Mouse (Mus musculus): ENCODE results near the gene Pigq. TPM values are rescaled to one million over a fixed set of nuclear protein-coding genes. Genes with fewer than 3 reads are reported as not detected.

Gene Pigq
- total and polyA plus RNA-seq, 3 experiments, result 18.5 to 97.2 (median 28.1) TPM

- dilution Hi-C loops (cut with MboI; ENCODE audit: extremely low pct_ligation_motif_present, extremely low pct_unique_long_range_greater_than_20kb, low sequenced_read_pairs), result no loop called here
- peaks cover 11% of the 10 kb centered on the region for H3K27me3 ChIP-seq (replicated peaks)
- H3K9me3 ChIP-seq (replicated peaks; ENCODE audit: low read length), result no peaks in the 10 kb centered on the region
- H3K36me3 ChIP-seq (replicated peaks in 1 of 2; ENCODE audit: control insufficient read depth in 1 of 2, insufficient read depth in 1 of 2, low read length in 1 of 2), result peaks cover 13 to 57% of the 10 kb centered on the region in 2 experiments
- no peak overlapping the region for H3K4me3 ChIP-seq (replicated peaks in 1 of 3; ENCODE audit: low read depth in 2 of 3, low read length in 2 of 3, poor library complexity in 1 of 3)
- no peak for TF ChIP-seq JUN (IDR thresholded peaks at IDR 0.05; ENCODE audit: insufficient read depth, low read depth, low read length)
- no peak for TF ChIP-seq POLR2AphosphoS2 (IDR thresholded peaks at IDR 0.05; ENCODE audit: low read depth, low read length)
- TF ChIP-seq MYC (IDR thresholded peaks at IDR 0.05; ENCODE audit: low read depth, low read length), result no peak
- TF ChIP-seq POLR2A (IDR thresholded peaks at IDR 0.05; ENCODE audit: low read depth, low read length), result no peak
- TF ChIP-seq KAT2A (IDR thresholded peaks at IDR 0.05; ENCODE audit: insufficient replicate concordance, low read length), result no peak
- TF ChIP-seq SIN3A (IDR thresholded peaks at IDR 0.05; ENCODE audit: low read length), result no peak
- no peak for TF ChIP-seq CHD2 (IDR thresholded peaks at IDR 0.05; ENCODE audit: low read length)
- TF ChIP-seq CTCF (conservative IDR thresholded peaks at IDR 0.05 in 1 of 2, IDR thresholded peaks at IDR 0.05 in 1 of 2; ENCODE audit: low read depth in 2 of 2, low read length in 2 of 2), result no peak
- no peak for TF ChIP-seq MEF2A (IDR thresholded peaks at IDR 0.05; ENCODE audit: borderline replicate concordance, low read depth, low read length)
- no peak for TF ChIP-seq E2F4 (IDR thresholded peaks at IDR 0.05; ENCODE audit: insufficient replicate concordance, low read depth, low read length)
- no peak for TF ChIP-seq USF2 (conservative IDR thresholded peaks at IDR 0.05; ENCODE audit: low read depth, low read length)
- no peak for TF ChIP-seq ETS1 (conservative IDR thresholded peaks at IDR 0.05; ENCODE audit: low read depth, low read length)
- TF ChIP-seq GABPA (IDR thresholded peaks at IDR 0.05; ENCODE audit: insufficient replicate concordance, low read depth, low read length), result no peak
- TF ChIP-seq ELF1 (IDR thresholded peaks at IDR 0.05; ENCODE audit: low read depth, low read length), result no peak
- TF ChIP-seq RCOR1 (conservative IDR thresholded peaks at IDR 0.05; ENCODE audit: low read depth, low read length), result no peak
- TF ChIP-seq TCF12 (IDR thresholded peaks at IDR 0.05; ENCODE audit: low read depth, low read length), result no peak
- no peak for TF ChIP-seq ZC3H11A (IDR thresholded peaks at IDR 0.05; ENCODE audit: low read depth, low read length)
- TF ChIP-seq TBP (conservative IDR thresholded peaks at IDR 0.05; ENCODE audit: low read depth, low read length), result no peak
- TF ChIP-seq MXI1 (IDR thresholded peaks at IDR 0.05; ENCODE audit: low read depth, low read length), result no peak
- no peak for TF ChIP-seq EP300 (IDR thresholded peaks at IDR 0.05; ENCODE audit: low read length)
- no peaks in the 10 kb centered on the region for H3K4me1 ChIP-seq (ENCODE audit: control insufficient read depth in 1 of 2, insufficient read depth in 2 of 2)
- in situ Hi-C loops (cut with MboI; ENCODE audit: low pct_ligation_motif_present, low pct_unique_long_range_greater_than_20kb, low sequenced_read_pairs), result no loop called here
- no peaks in the 10 kb centered on the region for H3K79me2 ChIP-seq (replicated peaks; ENCODE audit: control insufficient read depth, extremely low read depth, insufficient read depth, poor library complexity, severe bottlenecking)
- no peak overlapping the region for H3K9ac ChIP-seq (ENCODE audit: insufficient read depth, low read depth)
- H3K27ac ChIP-seq (ENCODE audit: insufficient read depth, low read depth), result no peak overlapping the region
- no peak overlapping the region for H3K4me2 ChIP-seq (ENCODE audit: insufficient read depth, low read depth, poor library complexity, severe bottlenecking)
- no peak for DNase-seq (ENCODE audit: extremely low read depth)
These were observed 12.9 kb upstream of the Pigq start for GRCm38 (mm10) chr17:25957586-25958051.

GRCm38 (mm10) chr17:25956631-25957030, 11.9 kb upstream of the Pigq start:
- no peak for DNase-seq (ENCODE audit: extremely low read depth)
- Histone ChIP-seq H3K36me3 (replicated peaks in 1 of 2; ENCODE audit: control insufficient read depth in 1 of 2, insufficient read depth in 1 of 2, low read length in 1 of 2) (peaks cover 11 to 47% of the 10 kb centered on the region in 2 experiments), H3K9ac (ENCODE audit: insufficient read depth, low read depth) (no peak overlapping the region), H3K9me3 (replicated peaks; ENCODE audit: low read length) (no peaks in the 10 kb centered on the region), H3K27ac (ENCODE audit: insufficient read depth, low read depth) (no peak overlapping the region), H3K4me1 (ENCODE audit: control insufficient read depth in 1 of 2, insufficient read depth in 2 of 2) (no peaks in the 10 kb centered on the region), H3K79me2 (replicated peaks; ENCODE audit: control insufficient read depth, extremely low read depth, insufficient read depth, poor library complexity, severe bottlenecking) (no peaks in the 10 kb centered on the region), H3K4me3 (replicated peaks in 1 of 3; ENCODE audit: low read depth in 2 of 3, low read length in 2 of 3, poor library complexity in 1 of 3) (no peak overlapping the region), H3K27me3 (replicated peaks) (peaks cover 21% of the 10 kb centered on the region), H3K4me2 (ENCODE audit: insufficient read depth, low read depth, poor library complexity, severe bottlenecking) (no peak overlapping the region)
- TF ChIP-seq USF1 (IDR thresholded peaks at IDR 0.05; ENCODE audit: low read depth, low read length) (no peak), PAX5 (IDR thresholded peaks at IDR 0.05; ENCODE audit: low read length) (no peak), KAT2A (IDR thresholded peaks at IDR 0.05; ENCODE audit: insufficient replicate concordance, low read length) (no peak), GABPA (IDR thresholded peaks at IDR 0.05; ENCODE audit: insufficient replicate concordance, low read depth, low read length) (no peak), SIN3A (IDR thresholded peaks at IDR 0.05; ENCODE audit: low read length) (no peak), NELFE (IDR thresholded peaks at IDR 0.05; ENCODE audit: low read depth, low read length) (no peak), NRF1 (IDR thresholded peaks at IDR 0.05; ENCODE audit: low read depth, low read length) (no peak), MAFK (IDR thresholded peaks at IDR 0.05; ENCODE audit: insufficient replicate concordance, low read length) (no peak), MAZ (IDR thresholded peaks at IDR 0.05; ENCODE audit: low read depth, low read length) (no peak), JUND (conservative IDR thresholded peaks at IDR 0.05; ENCODE audit: low read depth, low read length) (no peak), CTCF (conservative IDR thresholded peaks at IDR 0.05 in 1 of 2, IDR thresholded peaks at IDR 0.05 in 1 of 2; ENCODE audit: low read depth in 2 of 2, low read length in 2 of 2) (no peak), IRF4 (IDR thresholded peaks at IDR 0.05; ENCODE audit: low read depth, low read length) (no peak), MXI1 (IDR thresholded peaks at IDR 0.05; ENCODE audit: low read depth, low read length) (no peak), ZNF384 (IDR thresholded peaks at IDR 0.05; ENCODE audit: low read depth, low read length) (no peak), MEF2A (IDR thresholded peaks at IDR 0.05; ENCODE audit: borderline replicate concordance, low read depth, low read length) (no peak)
- in situ Hi-C loops (cut with MboI; ENCODE audit: low pct_ligation_motif_present, low pct_unique_long_range_greater_than_20kb, low sequenced_read_pairs) (no loop called here), dilution Hi-C loops (cut with MboI; ENCODE audit: extremely low pct_ligation_motif_present, extremely low pct_unique_long_range_greater_than_20kb, low sequenced_read_pairs) (no loop called here)
